Mouse (Mus musculus) embryonic fibroblast, embryonic 13.5 days (primary cell): ENCODE results near the gene Rcsd1. TPM values are rescaled to one million over a fixed set of nuclear protein-coding genes. Genes with fewer than 3 reads are reported as not detected.

ENCODE experiments used
- H3K27ac ChIP-seq: 2 replicates; pipeline ENCODE4 v1.5.1; 2012; ENCODE audit warnings: low read length, control low read depth, inconsistent platforms; ENCODE audit not compliant: insufficient read depth
- H3K4me1 ChIP-seq: 2 replicates; pipeline ENCODE4 v1.6.1; 2011; ENCODE audit warnings: low read length; ENCODE audit not compliant: control insufficient read depth, insufficient read depth
- H3K4me3 ChIP-seq: 2 replicates; pipeline ENCODE4 v1.5.1; 2011; ENCODE audit warnings: mild to moderate bottlenecking, control low read depth, low read length; ENCODE audit not compliant: insufficient read depth
- CTCF ChIP-seq: IDR thresholded peaks from 2 replicates; pipeline ENCODE4 v1.5.1; 2011; ENCODE audit warnings: mild to moderate bottlenecking, control low read depth, low read length, moderate library complexity, borderline replicate concordance; ENCODE audit not compliant: insufficient read depth
- POLR2A ChIP-seq: IDR thresholded peaks from 2 replicates; pipeline ENCODE4 v1.6.1; 2011; ENCODE audit warnings: low read depth, mild to moderate bottlenecking, control low read depth, low read length, moderate library complexity
- polyA plus RNA-seq: library from polyadenylated mRNA; stranded (reverse); fragments of >200 nt; gene quantifications from 2 replicates; pipeline ENCODE4 v1.2.4, GENCODE M21; 2011; ENCODE audit warnings: low read depth; ENCODE audit not compliant: missing spikeins, insufficient read length

Gene Rcsd1
- polyA plus RNA-seq, 1 experiment, result 2.3 TPM

GRCm38 (mm10) chr1:165718543-165719105 lies 9.1 kb upstream of the Rcsd1 start:
- no peaks in the 10 kb centered on the region for H3K4me1 ChIP-seq
- H3K27ac ChIP-seq, result no peak overlapping the region

GRCm38 (mm10) chr1:165717711-165718542 lies 8.4 kb upstream of the Rcsd1 start:
- Histone ChIP-seq H3K4me3 (no peak overlapping the region), H3K27ac (no peak overlapping the region), H3K4me1 (no peaks in the 10 kb centered on the region)
- TF ChIP-seq POLR2A (no peak), CTCF (no peak)

More at GRCm38 (mm10) chr1:165718543-165719105, 9.1 kb upstream of the Rcsd1 start:
- H3K4me3 ChIP-seq, result no peak overlapping the region
- TF ChIP-seq CTCF, result no peak
- no peak for TF ChIP-seq POLR2A

DNA sequence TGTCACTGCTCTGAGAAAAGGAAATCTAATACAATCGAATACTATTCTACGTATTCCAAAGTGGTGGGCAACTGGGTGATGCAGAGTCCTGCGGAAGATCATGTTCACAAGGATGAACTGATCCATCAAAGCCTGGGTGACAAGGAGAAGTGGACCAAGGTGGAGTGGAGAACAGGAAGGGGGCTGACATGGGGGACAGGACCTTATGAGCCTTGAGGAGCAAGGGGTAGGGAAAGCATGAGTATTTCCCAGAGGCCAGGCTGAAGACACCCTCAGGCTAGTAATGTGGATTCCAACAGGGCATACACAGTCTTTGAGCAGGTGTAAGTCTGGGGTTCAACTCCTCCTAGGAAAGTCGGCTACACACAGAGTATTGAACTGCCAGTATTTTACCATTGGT lies 6.9 kb upstream of the Rcsd1 start:
- Histone ChIP-seq H3K4me1 (no peaks in the 10 kb centered on the region), H3K4me3 (no peak overlapping the region), H3K27ac (no peak overlapping the region)
- TF ChIP-seq POLR2A (no peak), CTCF (no peak)

DNA sequence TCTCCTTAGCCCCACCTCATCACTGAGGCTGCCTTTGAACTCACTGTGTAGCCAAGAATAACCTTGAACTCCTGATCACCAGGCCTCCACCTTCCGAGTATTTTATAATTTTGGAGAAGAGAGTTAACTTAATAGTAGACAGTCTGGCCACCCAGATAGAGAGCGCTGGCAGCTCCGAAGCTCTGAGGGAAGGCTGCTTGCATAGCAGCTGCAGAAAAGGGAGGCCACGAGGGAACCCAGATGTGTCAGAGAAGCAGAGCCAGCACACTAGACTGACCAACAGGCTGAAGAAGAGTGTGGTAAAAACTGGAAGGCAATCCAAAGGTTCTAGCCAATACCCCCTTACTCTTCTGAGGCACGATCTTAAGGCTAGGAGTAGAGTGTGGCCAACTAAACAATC lies 4.2 kb upstream of the Rcsd1 start:
- H3K4me3 ChIP-seq, result no peak overlapping the region
- H3K27ac ChIP-seq, result no peak overlapping the region
- no peaks in the 10 kb centered on the region for H3K4me1 ChIP-seq
- TF ChIP-seq CTCF (no peak), POLR2A (no peak)

GRCm38 (mm10) chr1:165711914-165712313 lies 2.4 kb upstream of the Rcsd1 start:
- no peaks in the 10 kb centered on the region for H3K4me1 ChIP-seq
- H3K4me3 ChIP-seq, result no peak overlapping the region
- H3K27ac ChIP-seq, result no peak overlapping the region
- no peak for TF ChIP-seq POLR2A
- no peak for TF ChIP-seq CTCF

GRCm38 (mm10) chr1:165708686-165709380 lies 724 bp downstream of the Rcsd1 start:
- Histone ChIP-seq H3K4me3 (no peak overlapping the region), H3K27ac (no peak overlapping the region), H3K4me1 (no peaks in the 10 kb centered on the region)
- TF ChIP-seq CTCF (no peak), POLR2A (no peak)

- Histone ChIP-seq H3K4me3 (peak overlapping the region; percentile 58), H3K27ac (no peak overlapping the region)
- TF ChIP-seq POLR2A, result no peak
- no peak for TF ChIP-seq CTCF
Measured at GRCm38 (mm10) chr1:165707640-165708322, 1.8 kb downstream of the Rcsd1 start.

DNA sequence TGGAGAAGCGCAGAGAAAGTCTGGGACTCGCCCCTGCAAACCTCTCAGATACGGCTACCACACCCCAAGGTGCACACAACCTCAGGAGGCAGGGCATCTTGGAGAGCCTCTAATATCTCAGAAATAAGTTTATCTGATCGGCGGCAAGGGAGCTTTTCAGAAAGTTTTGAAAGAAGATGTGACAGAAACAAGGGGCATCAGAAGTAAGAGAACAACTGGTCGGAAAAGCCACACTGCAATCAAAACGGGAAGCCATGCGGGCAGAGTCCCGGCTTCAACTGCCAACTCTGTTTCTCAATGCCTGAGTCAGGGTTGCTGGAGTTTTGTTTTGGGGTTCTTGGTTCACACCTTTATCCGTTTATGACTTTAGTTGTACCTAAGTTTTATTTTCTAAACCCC lies 2.3 kb downstream of the Rcsd1 start:
- no peak overlapping the region for H3K27ac ChIP-seq
- TF ChIP-seq POLR2A, result no peak
- no peak for TF ChIP-seq CTCF
- peaks cover 3% of the 10 kb centered on the region; the same call in 1 of the 2 replicates for H3K4me1 ChIP-seq
- no peak overlapping the region; the same call in 1 of the 2 replicates for H3K4me3 ChIP-seq

More at GRCm38 (mm10) chr1:165707640-165708322, 1.8 kb downstream of the Rcsd1 start:
- no peaks in the 10 kb centered on the region for H3K4me1 ChIP-seq

DNA sequence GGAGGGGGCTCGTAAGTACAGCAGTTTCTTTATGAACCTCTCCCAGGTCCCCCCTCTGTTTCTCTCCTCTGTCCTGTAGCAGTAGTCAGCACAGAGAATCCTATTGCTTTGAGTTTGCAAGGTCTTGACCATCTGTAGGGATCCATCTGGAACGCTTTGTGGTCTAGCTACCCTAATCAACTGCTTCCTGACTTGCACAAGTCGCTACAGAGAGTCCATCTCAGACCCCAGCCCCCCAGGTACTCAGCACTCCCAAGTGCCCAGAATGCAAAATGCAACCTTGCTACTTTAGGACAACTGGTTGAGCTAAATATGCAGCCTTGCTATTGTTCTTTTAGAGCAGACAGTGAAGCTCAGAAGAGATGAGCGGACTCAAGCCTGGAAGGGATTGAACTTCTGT lies 3.1 kb downstream of the Rcsd1 start:
- Histone ChIP-seq H3K27ac (no peak overlapping the region), H3K4me3 (no peak overlapping the region), H3K4me1 (peaks cover 3% of the 10 kb centered on the region; the same call in 1 of the 2 replicates)
- TF ChIP-seq CTCF, result no peak
- TF ChIP-seq POLR2A, result no peak
